Mouse (Mus musculus): Measurements from ENCODE around the gene Ap2a2. TPM values are rescaled to one million over a fixed set of nuclear protein-coding genes. Genes with fewer than 3 reads are reported as not detected.
A peak's percentile ranks its signal among the peaks of the same experiment; 100 is the strongest.

Ap2a2 gene
- 105 and 109 TPM in 2 replicates for polyA plus RNA-seq (2015; fragmentation: Nextera tagmentation; extraction: Ambion mirVana)

- no peaks in the 10 kb centered on the region for H3K36me3 ChIP-seq
- H3K27me3 ChIP-seq (replicated peaks) = no peaks in the 10 kb centered on the region
- ATAC-seq (ENCODE audit: low FRiP score) = peak; percentile 94
- H3K4me2 ChIP-seq = peak within 1 kb of the TSS; percentile 85
- H3K9me3 ChIP-seq (replicated peaks) = no peaks in the 10 kb centered on the region
- H3K27ac ChIP-seq (replicated peaks) = peak within 1 kb of the TSS; percentile 91
- peak within 1 kb of the TSS; percentile 99 for H3K9ac ChIP-seq (replicated peaks)
- peak within 1 kb of the TSS; percentile 99 for H3K4me3 ChIP-seq (replicated peaks)
- under 1% methylated on average over 64 of the region's 72 CpGs for WGBS
- H3K4me1 ChIP-seq = peaks cover 32% of the 10 kb centered on the region
Measured at GRCm38 (mm10) chr7:141561682-141562391, at the start of gene Ap2a2. Ap2a2 (plus strand) TSS chr7:141562173.

GRCm38 (mm10) chr7:141517638-141518037 is 44.3 kb upstream of the Ap2a2 start:
- 95% methylated on average over 4 of the region's 4 CpGs for WGBS
- Histone ChIP-seq H3K9ac (replicated peaks) (no peak overlapping the region), H3K9me3 (replicated peaks) (no peaks in the 10 kb centered on the region), H3K27ac (replicated peaks) (no peak overlapping the region), H3K4me2 (no peak overlapping the region), H3K36me3 (peaks cover 39% of the 10 kb centered on the region), H3K4me1 (peaks cover 3% of the 10 kb centered on the region; the same call in 1 of the 2 replicates), H3K27me3 (replicated peaks) (no peaks in the 10 kb centered on the region), H3K4me3 (replicated peaks) (no peak overlapping the region)
- no peak for ATAC-seq (ENCODE audit: low FRiP score)

GRCm38 (mm10) chr7:141518296-141518695 is 43.7 kb upstream of the Ap2a2 start:
- WGBS = 69% methylated on average over 5 of the region's 5 CpGs

GRCm38 (mm10) chr7:141518926-141519325 is 43.0 kb upstream of the Ap2a2 start:
- Histone ChIP-seq H3K4me2 (no peak overlapping the region), H3K4me3 (replicated peaks) (no peak overlapping the region), H3K4me1 (peaks cover 3% of the 10 kb centered on the region; the same call in 1 of the 2 replicates), H3K27ac (replicated peaks) (no peak overlapping the region), H3K9ac (replicated peaks) (no peak overlapping the region), H3K27me3 (replicated peaks) (no peaks in the 10 kb centered on the region), H3K9me3 (replicated peaks) (no peaks in the 10 kb centered on the region), H3K36me3 (peaks cover 32% of the 10 kb centered on the region)
- 64% methylated on average over 3 of the region's 3 CpGs for WGBS
- no peak for ATAC-seq (ENCODE audit: low FRiP score)

More at GRCm38 (mm10) chr7:141518296-141518695, 43.7 kb upstream of the Ap2a2 start:
- Histone ChIP-seq H3K4me3 (replicated peaks) (no peak overlapping the region), H3K27me3 (replicated peaks) (no peaks in the 10 kb centered on the region), H3K4me2 (no peak overlapping the region), H3K36me3 (peaks cover 38% of the 10 kb centered on the region), H3K4me1 (peaks cover 3% of the 10 kb centered on the region; the same call in 1 of the 2 replicates), H3K9ac (replicated peaks) (no peak overlapping the region), H3K27ac (replicated peaks) (no peak overlapping the region), H3K9me3 (replicated peaks) (no peaks in the 10 kb centered on the region)
- ATAC-seq (ENCODE audit: low FRiP score) = no peak

DNA sequence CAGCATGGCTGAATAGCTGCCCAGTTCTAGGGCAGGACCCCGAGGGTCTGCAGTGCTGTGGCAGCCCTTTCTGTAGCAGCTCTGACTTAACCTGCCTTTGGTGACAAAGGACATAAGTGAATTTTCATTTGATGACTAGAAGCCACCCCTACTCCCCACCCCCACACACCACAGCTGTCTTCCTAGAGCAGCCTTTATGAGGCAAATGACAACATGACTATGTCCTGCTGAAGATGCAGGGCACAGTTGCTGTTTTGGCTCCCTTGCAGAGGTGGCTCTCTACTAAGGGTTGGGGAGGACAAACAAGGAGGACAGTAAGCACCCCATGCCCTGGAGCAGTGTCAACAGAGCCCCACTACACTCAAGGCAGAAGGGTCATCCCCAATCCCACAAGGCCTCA is 42.2 kb upstream of the Ap2a2 start:
- Histone ChIP-seq H3K36me3 (peaks cover 35% of the 10 kb centered on the region), H3K4me1 (peaks cover 3% of the 10 kb centered on the region; the same call in 1 of the 2 replicates), H3K9ac (replicated peaks) (no peak overlapping the region), H3K27ac (replicated peaks) (no peak overlapping the region), H3K4me3 (replicated peaks) (no peak overlapping the region), H3K9me3 (replicated peaks) (no peaks in the 10 kb centered on the region), H3K27me3 (replicated peaks) (no peaks in the 10 kb centered on the region), H3K4me2 (no peak overlapping the region)
- ATAC-seq (ENCODE audit: low FRiP score) = no peak
- WGBS = 87% methylated on average over 1 of the region's 1 CpGs

DNA sequence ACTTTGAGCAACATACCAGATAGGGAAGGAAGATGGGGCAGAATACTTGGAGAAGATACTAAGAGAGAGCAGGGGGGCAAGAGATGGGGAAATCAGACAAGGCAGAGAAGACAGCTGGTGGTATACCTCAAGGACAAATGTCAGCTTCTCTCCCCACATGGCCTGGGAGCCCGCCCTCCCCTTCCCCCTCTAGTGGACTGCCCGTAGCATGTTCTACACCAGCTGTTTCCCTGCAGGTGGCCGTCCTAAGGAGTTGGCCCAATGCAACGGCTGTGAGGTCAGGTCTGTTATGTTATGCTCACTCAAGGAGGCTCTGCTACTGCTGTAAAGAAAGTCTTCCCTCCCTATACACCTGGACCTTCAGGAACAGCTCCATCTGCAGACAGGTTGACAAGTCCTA is 39.0 kb upstream of the Ap2a2 start:
- H3K4me1 ChIP-seq = peaks cover 3% of the 10 kb centered on the region; the same call in 1 of the 2 replicates
- H3K9me3 ChIP-seq (replicated peaks) = no peaks in the 10 kb centered on the region
- H3K27ac ChIP-seq (replicated peaks) = no peak overlapping the region
- H3K9ac ChIP-seq (replicated peaks) = no peak overlapping the region
- no peaks in the 10 kb centered on the region for H3K27me3 ChIP-seq (replicated peaks)
- H3K36me3 ChIP-seq = peaks cover 28% of the 10 kb centered on the region
- 46% methylated on average over 4 of the region's 4 CpGs for WGBS
- no peak overlapping the region for H3K4me3 ChIP-seq (replicated peaks)
- ATAC-seq (ENCODE audit: low FRiP score) = no peak
- no peak overlapping the region for H3K4me2 ChIP-seq

DNA sequence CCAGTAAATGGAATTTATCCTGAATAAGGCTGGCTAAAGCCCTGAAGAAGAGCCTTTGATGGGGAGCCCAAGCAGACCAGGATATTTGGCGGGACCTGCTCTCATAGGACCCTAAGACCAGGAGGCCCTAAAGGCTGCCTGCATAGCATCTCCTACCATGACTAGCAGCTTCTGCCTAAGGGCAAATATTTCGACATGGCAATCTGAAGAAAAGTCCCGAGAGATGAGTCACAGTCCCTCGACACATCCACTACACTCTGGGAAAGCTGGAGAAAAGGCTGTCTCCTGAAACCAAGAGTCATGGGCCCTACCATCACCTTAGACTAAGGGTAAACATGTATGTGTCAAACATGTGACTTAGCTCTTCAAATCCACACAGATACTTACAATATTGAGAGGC is 37.7 kb upstream of the Ap2a2 start:
- no peaks in the 10 kb centered on the region for H3K4me1 ChIP-seq

GRCm38 (mm10) chr7:141524760-141525579 is 37.0 kb upstream of the Ap2a2 start:
- Histone ChIP-seq H3K27ac (replicated peaks) (no peak overlapping the region), H3K36me3 (peaks cover 46% of the 10 kb centered on the region), H3K27me3 (replicated peaks) (no peaks in the 10 kb centered on the region), H3K4me3 (replicated peaks) (no peak overlapping the region), H3K4me2 (no peak overlapping the region), H3K4me1 (no peaks in the 10 kb centered on the region), H3K9ac (replicated peaks) (no peak overlapping the region), H3K9me3 (replicated peaks) (no peaks in the 10 kb centered on the region)
- WGBS = 26% methylated on average over 6 of the region's 6 CpGs
- peak; percentile 84 for ATAC-seq (ENCODE audit: low FRiP score)

More for the DNA sequence above, 37.7 kb upstream of the Ap2a2 start:
- Histone ChIP-seq H3K9ac (replicated peaks) (no peak overlapping the region), H3K27ac (replicated peaks) (no peak overlapping the region), H3K36me3 (peaks cover 39% of the 10 kb centered on the region), H3K27me3 (replicated peaks) (no peaks in the 10 kb centered on the region), H3K9me3 (replicated peaks) (no peaks in the 10 kb centered on the region), H3K4me3 (replicated peaks) (no peak overlapping the region), H3K4me2 (no peak overlapping the region)
- no peak for ATAC-seq (ENCODE audit: low FRiP score)
- WGBS = 94% methylated on average over 4 of the region's 4 CpGs

GRCm38 (mm10) chr7:141525580-141525925 is 36.4 kb upstream of the Ap2a2 start:
- no peak overlapping the region for H3K4me3 ChIP-seq (replicated peaks)
- H3K4me2 ChIP-seq = no peak overlapping the region
- no peaks in the 10 kb centered on the region for H3K4me1 ChIP-seq
- no peak overlapping the region for H3K27ac ChIP-seq (replicated peaks)
- H3K27me3 ChIP-seq (replicated peaks) = no peaks in the 10 kb centered on the region
- WGBS = 86% methylated on average over 4 of the region's 4 CpGs
- no peak overlapping the region for H3K9ac ChIP-seq (replicated peaks)
- ATAC-seq (ENCODE audit: low FRiP score) = no peak
- H3K36me3 ChIP-seq = peaks cover 50% of the 10 kb centered on the region
- H3K9me3 ChIP-seq (replicated peaks) = no peaks in the 10 kb centered on the region

DNA sequence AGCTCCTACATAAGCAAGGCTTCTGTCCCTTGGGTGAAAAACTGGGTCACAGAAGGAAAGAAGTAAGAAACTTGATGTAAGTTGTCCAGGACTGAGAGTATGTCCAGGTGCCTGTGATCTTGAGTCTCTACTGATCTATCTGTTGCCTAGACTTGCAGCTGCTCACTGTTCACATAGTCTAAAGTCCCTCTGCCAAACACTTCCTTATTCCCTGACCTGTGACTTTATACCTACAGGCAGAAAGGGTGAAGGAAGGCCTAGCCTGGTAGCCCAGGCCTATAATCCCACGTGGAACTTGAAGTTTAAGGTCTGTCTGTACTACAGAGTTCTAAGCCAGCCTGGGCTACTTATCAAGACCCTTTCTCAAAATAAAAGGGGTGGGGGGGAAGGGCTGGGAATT is 26.4 kb upstream of the Ap2a2 start:
- 61% methylated on average over 1 of the region's 1 CpGs for WGBS
- no peak overlapping the region for H3K9ac ChIP-seq (replicated peaks)
- ATAC-seq (ENCODE audit: low FRiP score) = no peak

DNA sequence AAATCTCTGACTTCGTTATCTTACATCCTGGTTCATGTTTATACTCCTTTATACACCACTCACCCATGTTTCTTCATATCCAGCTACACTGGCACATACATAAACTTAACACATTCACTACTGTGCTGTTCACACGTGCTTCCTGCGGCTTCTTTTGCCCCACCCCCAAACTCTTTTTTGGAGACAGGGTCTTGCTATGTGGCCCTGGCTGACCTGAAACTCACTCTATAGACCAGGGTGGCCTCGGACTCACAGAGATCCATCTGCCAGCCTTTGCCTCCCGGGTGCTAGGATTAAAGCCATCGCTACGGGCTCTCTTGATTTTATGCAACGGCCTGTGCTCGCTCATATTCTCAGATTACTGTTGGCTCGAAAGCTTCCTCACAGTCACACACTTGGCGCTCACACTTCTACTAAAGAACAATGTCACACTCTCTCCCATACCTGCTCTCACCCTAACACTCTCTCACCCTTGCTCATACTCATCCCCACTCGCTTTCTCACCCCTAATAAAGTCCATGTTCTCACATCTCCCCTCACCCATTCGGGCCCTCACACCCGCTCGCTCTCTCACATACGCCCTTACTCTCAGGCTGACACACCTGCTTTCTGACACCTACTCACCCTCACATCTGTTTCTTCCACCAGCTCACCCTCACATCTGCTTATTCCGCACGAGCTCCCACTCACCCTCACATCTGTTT is 23.0 kb upstream of the Ap2a2 start:
- Histone ChIP-seq H3K36me3 (no peaks in the 10 kb centered on the region), H3K27me3 (replicated peaks) (no peaks in the 10 kb centered on the region), H3K9me3 (replicated peaks) (no peaks in the 10 kb centered on the region), H3K4me1 (peaks cover 26% of the 10 kb centered on the region), H3K4me2 (peak overlapping the region; percentile 87), H3K27ac (replicated peaks) (peak overlapping the region; percentile 79), H3K9ac (replicated peaks) (peak overlapping the region; percentile 78), H3K4me3 (replicated peaks) (peak overlapping the region; percentile 75)
- WGBS = 20% methylated on average over 18 of the region's 18 CpGs
- ATAC-seq (ENCODE audit: low FRiP score) = peak; percentile 58

More for the DNA sequence above, 26.4 kb upstream of the Ap2a2 start:
- no peaks in the 10 kb centered on the region for H3K27me3 ChIP-seq (replicated peaks)
- no peaks in the 10 kb centered on the region for H3K9me3 ChIP-seq (replicated peaks)
- no peak overlapping the region for H3K27ac ChIP-seq (replicated peaks)
- peaks cover 22% of the 10 kb centered on the region for H3K4me1 ChIP-seq
- no peak overlapping the region for H3K4me3 ChIP-seq (replicated peaks)
- peaks cover 14% of the 10 kb centered on the region for H3K36me3 ChIP-seq
- H3K4me2 ChIP-seq = no peak overlapping the region

All from neural tube, embryonic 15.5 days (tissue).